In genomic region chr15:3271216-3271615, GRCm38 (mm10) we compare ENCODE assay signal across 8 mouse cellular contexts. TPM values are rescaled to one million over a fixed set of nuclear protein-coding genes. Genes with fewer than 3 reads are reported as not detected.
DNase-seq lines count a peak whose midpoint lies in the region; ATAC-seq lines count a peak whose summit lies in the region.

No protein-coding gene starts in this region.

- H3K9ac ChIP-seq in neural tube, embryonic 11.5 days (ENCODE audit: low read length), result no peak overlapping the region

- H3K36me3 ChIP-seq in neural tube, embryonic 11.5 days (ENCODE audit: control insufficient read depth, insufficient read depth, low read length), result no peaks in the 10 kb centered on the region

- H3K4me2 ChIP-seq in neural tube, embryonic 11.5 days (ENCODE audit: low read depth), result peak overlapping the region; percentile 29

- no peaks in the 10 kb centered on the region for H3K27me3 ChIP-seq in neural tube, embryonic 11.5 days (ENCODE audit: control insufficient read depth, insufficient read depth, low read length)

- no peak for DNase-seq in neural tube, embryonic 11.5 days (ENCODE audit: low spot score)
- no peak for DNase-seq in neural tube, embryonic 10.5 days (ENCODE audit: extremely low spot score, low spot score)
- DNase-seq in kidney, adult 9 months, result peak; percentile 40
- peak; percentile 52 for DNase-seq in lung, postnatal 36 days
- DNase-seq in thymus, postnatal 36 days, result peak; percentile 22 to 27
- no peak for DNase-seq in cerebellum, adult 11-12 months
- no peak for DNase-seq in frontal cortex, adult 2 months (ENCODE audit: extremely low spot score in 1 of 2, low spot score in 1 of 2)

- H3K27ac ChIP-seq in neural tube, embryonic 11.5 days (ENCODE audit: low read depth, low read length), result no peak overlapping the region

- no peaks in the 10 kb centered on the region for H3K9me3 ChIP-seq in neural tube, embryonic 11.5 days (ENCODE audit: control insufficient read depth, low read length)

- H3K4me3 ChIP-seq in neural tube, embryonic 11.5 days (ENCODE audit: low read depth, low read length), result peak overlapping the region; percentile 6

- ATAC-seq in neural tube, embryonic 11.5 days (ENCODE audit: insufficient read depth, low FRiP score, low TSS enrichment), result peak; percentile 45; the same call in 1 of the 2 replicates
- peak; percentile 15; the same call in 1 of the 2 replicates for ATAC-seq in granulocyte monocyte progenitor cell, adult 5-6 weeks (replicated peaks; ENCODE audit: poor library complexity, severe bottlenecking)

- 33% methylated on average over 6 of the region's 6 CpGs for WGBS in neural tube, embryonic 11.5 days

- no peaks in the 10 kb centered on the region for H3K4me1 ChIP-seq in neural tube, embryonic 11.5 days (ENCODE audit: control insufficient read depth, insufficient read depth, low read length)

RNA-seq across cellular contexts. Expression of gene Selenop, which starts 2.9 kb away (rescaled TPM):
- 91.8 and 92.2 TPM in 2 replicates for polyA plus RNA-seq in neural tube, embryonic 11.5 days (2014; fragmentation: Nextera tagmentation; extraction: Ambion mirVana)
- total RNA-seq in granulocyte monocyte progenitor cell, adult 5-6 weeks (2014; fragmentation: Nextera tagmentation), result 90.6 and 91.2 TPM in 2 replicates
- total RNA-seq in granulocyte monocyte progenitor cell, adult 5-6 weeks (2017), result 38.1 and 66.0 TPM in 2 replicates
- polyA plus RNA-seq in frontal cortex, adult 2 months (2012; rRNA removed), result 322 and 351 TPM in 2 replicates

RNA-seq across cellular contexts. Expression of gene Ccdc152, which starts 32.1 kb away (rescaled TPM):
- not detected in 2 replicates for polyA plus RNA-seq in neural tube, embryonic 11.5 days (2014; fragmentation: Nextera tagmentation; extraction: Ambion mirVana)
- total RNA-seq in granulocyte monocyte progenitor cell, adult 5-6 weeks (2014; fragmentation: Nextera tagmentation), result not detected in 2 replicates
- not detected in 2 replicates for total RNA-seq in granulocyte monocyte progenitor cell, adult 5-6 weeks (2017)
- polyA plus RNA-seq in frontal cortex, adult 2 months (2012; rRNA removed), result 2.9 and 3.7 TPM in 2 replicates

Comparison
In these comparisons a context has a peak if more than half of its experiments do, and no peak if none do; other contexts are left out.
1. DNase-seq: peak in kidney, adult 9 months (single experiment), lung, postnatal 36 days (single experiment) and thymus, postnatal 36 days (2 of 2); none in neural tube, embryonic 11.5 days (single experiment), neural tube, embryonic 10.5 days (single experiment), cerebellum, adult 11-12 months (single experiment) and frontal cortex, adult 2 months (0 of 2).